Mouse (Mus musculus) kidney, embryonic 15.5 days (tissue): ENCODE measurements around the gene Tmem259. TPM values are rescaled to one million over a fixed set of nuclear protein-coding genes. Genes with fewer than 3 reads are reported as not detected.

Source experiments
- ATAC-seq: fragments of 200-750 bp; cut with Nextera tagmentation; replicated peaks from 2 replicates; pipeline ENCODE4 v1.8.0; 2017; ENCODE audit warnings: moderate TSS enrichment; ENCODE audit not compliant: low FRiP score
- H3K27ac ChIP-seq: fragments of 300-500 bp; sonication (generic); 2 replicates; pipeline ENCODE4 v1.5.1; 2015; ENCODE audit warnings: mild to moderate bottlenecking, inconsistent platforms
- H3K27me3 ChIP-seq: fragments of 300-500 bp; sonication (generic); 2 replicates; pipeline ENCODE4 v1.6.1; 2015; ENCODE audit warnings: inconsistent platforms
- H3K36me3 ChIP-seq: fragments of 300-500 bp; sonication (generic); 2 replicates; pipeline ENCODE4 v1.6.1; 2015; ENCODE audit warnings: inconsistent platforms
- H3K4me1 ChIP-seq: fragments of 300-500 bp; sonication (generic); 2 replicates; pipeline ENCODE4 v1.6.1; 2015; ENCODE audit warnings: inconsistent platforms
- H3K4me2 ChIP-seq: fragments of 300-500 bp; sonication (generic); 2 replicates; pipeline ENCODE4 v1.6.1; 2015; ENCODE audit warnings: moderate library complexity, mild to moderate bottlenecking, inconsistent platforms
- H3K4me3 ChIP-seq: fragments of 300-500 bp; sonication (generic); replicated peaks from 2 replicates; pipeline ENCODE4 v1.5.1; 2015; ENCODE audit warnings: mild to moderate bottlenecking, inconsistent platforms
- H3K9ac ChIP-seq: fragments of 300-500 bp; sonication (generic); 2 replicates; pipeline ENCODE4 v1.6.1; 2015; ENCODE audit warnings: mild to moderate bottlenecking, inconsistent platforms
- H3K9me3 ChIP-seq: fragments of 300-500 bp; sonication (generic); replicated peaks from 2 replicates; pipeline ENCODE4 v1.6.1; 2016; ENCODE audit warnings: inconsistent platforms
- WGBS: fragments of 180-500 bp; shearing (Covaris S2); methylation state at CpG from one replicate; pipeline ENCODE4 v1.1.7; 2015; ENCODE audit warnings: mixed read lengths; 5-methylcytosine and 5-hydroxymethylcytosine counted together
- polyA plus RNA-seq: library from polyadenylated mRNA; unstranded; fragments of >200 nt; fragmentation: Nextera tagmentation; extraction: Ambion mirVana; gene quantifications from 2 replicates; pipeline ENCODE4 v1.2.1, GENCODE M21; 2015

The Tmem259 gene
- polyA plus RNA-seq, 1 experiment from 2014 or later: 17.5 TPM

- peak; percentile 94 for ATAC-seq
- peaks cover 6% of the 10 kb centered on the region; the same call in 1 of the 2 replicates for H3K27me3 ChIP-seq
- H3K9ac ChIP-seq: peak overlapping the region; percentile 79
- H3K36me3 ChIP-seq: peaks cover 12% of the 10 kb centered on the region; the same call in 1 of the 2 replicates
- H3K4me3 ChIP-seq: peak overlapping the region; percentile 71
- peak overlapping the region; percentile 72 for H3K4me2 ChIP-seq
- WGBS: 0% methylated on average over 22 of the region's 22 CpGs
- peak overlapping the region; percentile 99 for H3K27ac ChIP-seq
- H3K4me1 ChIP-seq: peaks cover 68% of the 10 kb centered on the region
- no peaks in the 10 kb centered on the region for H3K9me3 ChIP-seq
Measured at GRCm38 (mm10) chr10:79984871-79985270, 741 bp upstream of the Tmem259 start.

DNA sequence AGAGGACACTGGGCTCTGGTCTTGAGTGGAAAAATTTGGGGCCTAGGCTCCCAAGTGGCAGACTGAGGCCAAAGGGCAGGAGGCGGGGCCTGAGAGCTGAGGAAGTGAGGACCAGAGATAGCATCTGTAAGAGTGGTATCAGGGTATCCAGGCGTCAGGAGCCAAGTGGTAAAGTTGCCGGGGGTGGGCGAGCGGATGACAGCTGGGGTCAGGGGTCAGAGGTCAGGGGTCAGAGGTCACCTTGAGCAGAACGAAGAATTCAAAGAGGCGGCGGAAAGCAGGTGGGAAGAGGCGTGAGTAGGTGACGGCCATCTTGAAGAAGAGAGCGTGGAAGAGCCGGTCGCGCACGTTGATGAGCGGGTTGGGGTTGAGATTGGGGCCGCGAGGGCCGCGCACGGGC, 460 bp downstream of the Tmem259 start:
- peak overlapping the region; percentile 72 for H3K4me2 ChIP-seq
- H3K9ac ChIP-seq: peak overlapping the region; percentile 79
- peaks cover 23% of the 10 kb centered on the region for H3K36me3 ChIP-seq
- peak overlapping the region; percentile 99 for H3K27ac ChIP-seq
- no peaks in the 10 kb centered on the region for H3K9me3 ChIP-seq
- WGBS: under 1% methylated on average over 17 of the region's 21 CpGs
- peaks cover 60% of the 10 kb centered on the region for H3K4me1 ChIP-seq
- H3K27me3 ChIP-seq: peaks cover 4% of the 10 kb centered on the region; the same call in 1 of the 2 replicates
- ATAC-seq: no peak
- peak overlapping the region; percentile 71 for H3K4me3 ChIP-seq

GRCm38 (mm10) chr10:79983205-79983604, 925 bp downstream of the Tmem259 start:
- Histone ChIP-seq H3K4me2 (peak overlapping the region; percentile 72), H3K36me3 (peaks cover 28% of the 10 kb centered on the region), H3K27me3 (no peaks in the 10 kb centered on the region), H3K9me3 (no peaks in the 10 kb centered on the region), H3K27ac (peak overlapping the region; percentile 99), H3K4me1 (peaks cover 55% of the 10 kb centered on the region), H3K9ac (peak overlapping the region; percentile 79), H3K4me3 (peak overlapping the region; percentile 71)
- ATAC-seq: no peak
- WGBS: 72% methylated on average over 5 of the region's 5 CpGs

DNA sequence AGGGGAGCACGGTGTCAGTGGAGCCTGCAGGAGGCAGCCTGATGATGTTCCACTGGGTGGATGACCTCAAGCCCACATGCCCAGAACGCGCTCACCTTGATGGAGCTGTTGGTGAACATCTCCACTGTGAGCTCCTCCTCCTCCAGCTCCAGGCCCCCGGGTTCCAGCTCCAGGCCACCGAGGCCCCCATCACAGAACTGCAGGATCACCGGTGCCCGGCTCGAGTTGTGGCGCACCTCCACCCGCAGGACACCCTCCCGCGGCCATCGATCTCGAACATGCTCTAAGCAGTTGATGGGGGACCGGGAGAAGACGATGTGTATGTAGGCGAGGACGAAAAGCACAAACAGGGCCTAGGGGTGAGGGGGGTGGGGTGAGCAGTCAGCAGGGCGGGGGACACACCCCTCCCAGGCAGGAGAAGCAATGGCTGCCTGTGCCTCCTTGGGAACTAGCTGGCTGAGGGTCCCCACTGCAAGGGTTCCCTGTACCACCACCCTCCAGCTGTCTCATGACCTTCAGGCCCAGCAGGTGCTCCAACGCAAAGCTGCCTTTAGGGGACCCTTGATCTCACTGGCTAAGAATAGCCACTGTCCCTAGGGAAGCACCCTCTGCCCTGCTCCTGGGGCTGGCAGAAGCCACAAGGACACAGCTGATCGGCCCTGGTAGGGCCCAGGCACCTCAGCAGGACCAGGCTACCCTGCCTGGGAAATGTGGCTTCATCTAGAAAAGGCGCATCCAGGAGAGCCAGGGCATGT, 4.6 kb downstream of the Tmem259 start:
- WGBS: 93% methylated on average over 22 of the region's 22 CpGs

GRCm38 (mm10) chr10:79978061-79978460, 6.1 kb downstream of the Tmem259 start:
- Histone ChIP-seq H3K4me3 (no peak overlapping the region), H3K36me3 (peaks cover 73% of the 10 kb centered on the region), H3K4me2 (no peak overlapping the region), H3K4me1 (peaks cover 26% of the 10 kb centered on the region), H3K9ac (no peak overlapping the region), H3K27me3 (no peaks in the 10 kb centered on the region), H3K9me3 (no peaks in the 10 kb centered on the region), H3K27ac (no peak overlapping the region)
- ATAC-seq: no peak
- 95% methylated on average over 21 of the region's 21 CpGs for WGBS

More for the DNA sequence above, 4.6 kb downstream of the Tmem259 start:
- peaks cover 30% of the 10 kb centered on the region for H3K4me1 ChIP-seq
- H3K36me3 ChIP-seq: peaks cover 63% of the 10 kb centered on the region
- no peaks in the 10 kb centered on the region for H3K27me3 ChIP-seq
- no peaks in the 10 kb centered on the region for H3K9me3 ChIP-seq
- ATAC-seq: no peak
- H3K4me3 ChIP-seq: no peak overlapping the region
- H3K27ac ChIP-seq: no peak overlapping the region
- no peak overlapping the region for H3K9ac ChIP-seq
- H3K4me2 ChIP-seq: no peak overlapping the region

- peaks cover 23% of the 10 kb centered on the region for H3K4me1 ChIP-seq
- no peaks in the 10 kb centered on the region for H3K9me3 ChIP-seq
- no peak overlapping the region for H3K9ac ChIP-seq
- peaks cover 73% of the 10 kb centered on the region for H3K36me3 ChIP-seq
- no peak for ATAC-seq
- WGBS: 80% methylated on average over 28 of the region's 28 CpGs
- H3K4me2 ChIP-seq: no peak overlapping the region
- peaks cover 4% of the 10 kb centered on the region for H3K27me3 ChIP-seq
- H3K4me3 ChIP-seq: no peak overlapping the region
- H3K27ac ChIP-seq: no peak overlapping the region
Measured at GRCm38 (mm10) chr10:79977324-79977723, 6.8 kb downstream of the Tmem259 start.

DNA sequence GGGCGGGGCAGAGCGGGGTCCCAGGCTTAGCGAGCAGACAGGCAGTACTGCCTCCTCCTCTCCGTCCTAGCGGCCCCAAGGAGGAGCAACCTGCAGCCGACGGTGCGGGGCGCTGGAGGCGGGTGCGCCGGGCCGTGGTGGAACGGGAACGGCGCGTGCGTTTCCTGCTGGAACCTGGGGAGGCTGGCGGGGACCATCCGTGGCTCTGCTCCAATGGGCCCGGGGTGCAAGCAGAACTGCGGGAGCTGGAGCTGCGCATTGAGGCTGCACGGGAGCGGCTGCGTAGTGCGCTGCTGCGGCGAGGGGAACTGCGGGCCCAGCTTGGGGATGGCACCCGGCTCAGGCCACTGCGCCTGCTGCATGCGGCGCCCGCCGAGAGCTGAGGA, 7.4 kb downstream of the Tmem259 start:
- no peak for ATAC-seq
- Histone ChIP-seq H3K4me2 (no peak overlapping the region), H3K36me3 (peaks cover 72% of the 10 kb centered on the region), H3K9ac (no peak overlapping the region), H3K4me3 (no peak overlapping the region), H3K27me3 (peaks cover 10% of the 10 kb centered on the region), H3K4me1 (peaks cover 21% of the 10 kb centered on the region; the same call in 1 of the 2 replicates), H3K9me3 (no peaks in the 10 kb centered on the region), H3K27ac (no peak overlapping the region)
- 79% methylated on average over 35 of the region's 36 CpGs for WGBS

DNA sequence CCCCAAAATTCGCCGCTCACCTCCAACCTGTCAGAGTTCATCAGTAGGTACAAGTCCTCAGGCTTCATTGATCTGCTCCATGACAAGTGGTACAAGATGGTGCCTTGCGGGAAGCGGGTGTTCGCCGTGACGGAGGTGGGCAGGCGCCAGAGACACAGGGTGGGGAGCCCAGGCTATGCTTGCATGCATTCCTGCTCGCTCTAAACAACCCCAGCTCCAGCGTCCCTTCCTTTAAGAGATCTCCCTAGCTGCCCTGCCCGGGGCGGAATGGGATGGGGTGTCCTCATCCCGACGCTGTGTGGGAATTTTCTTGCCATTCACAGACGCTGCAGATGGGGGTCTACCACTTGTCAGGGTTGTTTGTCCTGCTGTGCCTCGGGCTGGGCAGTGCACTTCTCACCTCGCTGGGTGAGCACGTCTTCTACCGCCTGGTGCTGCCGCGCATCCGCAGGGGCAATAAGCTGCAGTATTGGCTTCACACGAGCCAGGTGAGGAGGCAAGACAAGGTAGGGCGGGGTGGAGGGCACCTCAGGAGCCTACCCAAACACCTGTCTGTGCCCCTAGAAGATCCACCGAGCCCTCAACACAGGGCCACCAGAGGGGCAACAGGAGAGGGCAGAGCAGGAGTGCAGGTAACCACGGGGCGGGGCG, 7.9 kb downstream of the Tmem259 start:
- ATAC-seq: no peak

GRCm38 (mm10) chr10:79974668-79975067, 9.5 kb downstream of the Tmem259 start:
- 77% methylated on average over 8 of the region's 8 CpGs for WGBS
- Histone ChIP-seq H3K4me1 (peaks cover 25% of the 10 kb centered on the region), H3K27ac (no peak overlapping the region), H3K36me3 (peaks cover 59% of the 10 kb centered on the region), H3K27me3 (peaks cover 27% of the 10 kb centered on the region), H3K9me3 (no peaks in the 10 kb centered on the region), H3K4me2 (no peak overlapping the region), H3K9ac (no peak overlapping the region), H3K4me3 (no peak overlapping the region)
- no peak for ATAC-seq

More for the DNA sequence above, 7.9 kb downstream of the Tmem259 start:
- Histone ChIP-seq H3K9ac (no peak overlapping the region), H3K36me3 (peaks cover 68% of the 10 kb centered on the region), H3K4me1 (peaks cover 21% of the 10 kb centered on the region), H3K27ac (no peak overlapping the region), H3K9me3 (no peaks in the 10 kb centered on the region), H3K4me3 (no peak overlapping the region), H3K27me3 (peaks cover 14% of the 10 kb centered on the region), H3K4me2 (no peak overlapping the region)
- WGBS: 86% methylated on average over 28 of the region's 28 CpGs

DNA sequence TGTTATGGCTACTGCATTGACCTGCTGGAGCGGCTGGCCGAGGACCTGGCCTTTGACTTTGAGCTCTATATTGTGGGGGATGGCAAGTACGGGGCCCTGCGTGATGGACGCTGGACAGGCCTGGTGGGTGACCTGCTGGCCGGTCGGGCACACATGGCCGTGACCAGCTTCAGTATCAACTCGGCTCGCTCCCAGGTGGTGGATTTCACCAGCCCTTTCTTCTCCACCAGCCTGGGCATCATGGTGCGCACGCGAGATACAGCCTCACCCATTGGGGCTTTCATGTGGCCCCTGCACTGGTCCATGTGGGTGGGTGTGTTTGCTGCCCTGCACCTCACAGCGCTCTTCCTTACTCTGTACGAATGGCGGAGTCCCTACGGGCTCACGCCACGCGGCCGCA, 10.0 kb downstream of the Tmem259 start:
- Histone ChIP-seq H3K4me1 (peaks cover 23% of the 10 kb centered on the region), H3K9me3 (no peaks in the 10 kb centered on the region), H3K4me2 (no peak overlapping the region), H3K27me3 (peaks cover 29% of the 10 kb centered on the region), H3K36me3 (peaks cover 54% of the 10 kb centered on the region), H3K4me3 (no peak overlapping the region), H3K27ac (no peak overlapping the region), H3K9ac (no peak overlapping the region)
- WGBS: 88% methylated on average over 21 of the region's 21 CpGs
- ATAC-seq: no peak; the same call in 1 of the 2 replicates

GRCm38 (mm10) chr10:79972831-79973230, 11.3 kb downstream of the Tmem259 start:
- Histone ChIP-seq H3K9me3 (no peaks in the 10 kb centered on the region), H3K27me3 (peaks cover 29% of the 10 kb centered on the region), H3K27ac (no peak overlapping the region), H3K4me3 (no peak overlapping the region), H3K9ac (no peak overlapping the region; the same call in 1 of the 2 replicates), H3K4me1 (peaks cover 23% of the 10 kb centered on the region), H3K36me3 (peaks cover 51% of the 10 kb centered on the region), H3K4me2 (no peak overlapping the region)
- 53% methylated on average over 14 of the region's 14 CpGs for WGBS
- ATAC-seq: no peak

DNA sequence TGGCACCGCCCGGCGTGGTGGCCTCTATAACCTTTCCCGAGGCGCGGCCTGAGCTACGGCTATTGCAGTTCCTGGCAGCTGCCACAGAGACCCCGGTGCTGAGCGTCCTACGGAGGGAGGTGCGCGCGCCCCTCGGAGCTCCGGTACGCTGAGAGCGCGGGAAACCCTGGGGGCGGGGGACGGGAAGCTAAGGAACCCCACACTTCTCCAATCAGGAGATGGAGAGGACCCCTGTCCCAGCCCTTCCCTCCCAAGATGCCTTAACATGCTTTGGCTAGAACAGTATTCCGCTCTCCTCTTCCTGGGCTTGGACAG, 13.0 kb downstream of the Tmem259 start:
- Histone ChIP-seq H3K27ac (no peak overlapping the region), H3K4me3 (peak overlapping the region; percentile 45), H3K27me3 (peaks cover 29% of the 10 kb centered on the region), H3K36me3 (peaks cover 51% of the 10 kb centered on the region), H3K9ac (peak overlapping the region; percentile 47), H3K4me2 (peak overlapping the region; percentile 92), H3K9me3 (no peaks in the 10 kb centered on the region), H3K4me1 (peaks cover 23% of the 10 kb centered on the region)
- ATAC-seq: 0 out of 2 replicates have a peak, but pooled peaks have one; percentile 1
- WGBS: 3% methylated on average over 21 of the region's 21 CpGs
